Mouse (Mus musculus) brain, embryonic 14.5 days (tissue): ENCODE measurements around the gene Ociad1.

Experiments
- CTCF ChIP-seq: fragments of 200-500 bp; IDR thresholded peaks from 2 replicates; pipeline ENCODE4 v1.5.1; 2012; ENCODE audit warnings: inconsistent platforms, mild to moderate bottlenecking, moderate library complexity, borderline replicate concordance; ENCODE audit not compliant: insufficient read depth, insufficient read length; ENCODE audit errors: extremely low read depth
- POLR2A ChIP-seq: fragments of 200-500 bp; IDR thresholded peaks from 2 replicates; pipeline ENCODE4 v1.6.1; 2012; ENCODE audit warnings: mild to moderate bottlenecking, inconsistent platforms, borderline replicate concordance; ENCODE audit not compliant: poor library complexity, insufficient read depth, insufficient read length, severe bottlenecking; ENCODE audit errors: extremely low read depth

- TF ChIP-seq CTCF (no peak), POLR2A (no peak)
Measured at GRCm38 (mm10) chr5:73331002-73331401, 38.4 kb downstream of the Ociad1 start.
